Mouse (Mus musculus) ES-Bruce4 (cell line): ENCODE results near the gene Zpbp2. TPM values are rescaled to one million over a fixed set of nuclear protein-coding genes. Genes with fewer than 3 reads are reported as not detected.
A peak's percentile ranks its signal among the peaks of the same experiment; 100 is the strongest.

Experiments used
- H3K27ac ChIP-seq: 2 replicates; pipeline ENCODE4 v1.5.1; 2012; ENCODE audit warnings: low read length, inconsistent platforms; ENCODE audit not compliant: insufficient read depth
- H3K27me3 ChIP-seq: 2 replicates; pipeline ENCODE4 v1.6.1; 2012; ENCODE audit warnings: mild to moderate bottlenecking, low read length, inconsistent platforms; ENCODE audit not compliant: control insufficient read depth, poor library complexity, insufficient read depth, severe bottlenecking
- H3K36me3 ChIP-seq: 2 replicates; pipeline ENCODE4 v1.6.1; 2012; ENCODE audit warnings: inconsistent platforms, mild to moderate bottlenecking, low read length, moderate library complexity; ENCODE audit not compliant: control insufficient read depth, poor library complexity, insufficient read depth, severe bottlenecking
- H3K4me1 ChIP-seq: one replicate; pipeline ENCODE4 v1.8.1; 2011; ENCODE audit warnings: low read length; ENCODE audit not compliant: control insufficient read depth, insufficient read depth
- H3K4me3 ChIP-seq: 2 replicates; pipeline ENCODE4 v1.5.1; 2011; ENCODE audit warnings: low read depth, mild to moderate bottlenecking, low read length
- H3K9ac ChIP-seq: 2 replicates; pipeline ENCODE4 v1.6.1; 2012; ENCODE audit warnings: low read depth, mild to moderate bottlenecking, inconsistent platforms; ENCODE audit not compliant: poor library complexity, severe bottlenecking
- H3K9me3 ChIP-seq: replicated peaks from 2 replicates; pipeline ENCODE4 v1.6.1; 2012; ENCODE audit warnings: mild to moderate bottlenecking, low read length, inconsistent platforms; ENCODE audit not compliant: control insufficient read depth, poor library complexity, insufficient read depth, severe bottlenecking
- CTCF ChIP-seq: IDR thresholded peaks from one replicate; pipeline ENCODE4 v1.8.1; 2011; ENCODE audit warnings: low read depth, low read length
- EP300 ChIP-seq: IDR thresholded peaks from 2 replicates; pipeline ENCODE4 v1.6.1; 2011; ENCODE audit warnings: low read depth, low read length; ENCODE audit not compliant: insufficient read depth
- POLR2A ChIP-seq: IDR thresholded peaks from one replicate; pipeline ENCODE4 v1.8.1; 2011; ENCODE audit warnings: low read length; ENCODE audit not compliant: insufficient read depth
- polyA plus RNA-seq: library from polyadenylated mRNA; stranded (reverse); fragments of >200 nt; gene quantifications from 2 replicates; pipeline ENCODE4 v1.2.4, GENCODE M21; 2011; ENCODE audit warnings: low read depth; ENCODE audit not compliant: missing spikeins, insufficient read depth, insufficient read length

Gene Zpbp2
- polyA plus RNA-seq, 1 experiment: not detected

DNA sequence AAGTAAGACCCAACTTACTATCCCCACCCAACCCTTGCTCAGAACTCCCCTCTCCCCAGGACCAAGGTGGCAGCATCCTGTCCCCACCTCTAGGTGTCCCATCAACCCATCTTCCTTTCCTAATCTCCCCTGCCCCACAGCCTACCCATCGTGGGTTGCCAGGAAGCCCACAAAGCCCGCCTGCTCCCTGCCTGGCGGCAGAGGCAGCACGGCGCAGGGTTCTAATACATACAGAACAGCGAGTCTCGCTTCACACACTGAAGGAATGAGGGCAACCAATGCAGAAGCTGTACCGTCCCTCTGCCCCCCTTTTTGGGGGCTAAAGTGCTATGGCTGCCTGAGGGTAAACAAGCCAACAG, 31.1 kb downstream of the Zpbp2 start:
- H3K36me3 ChIP-seq: peaks cover 9% of the 10 kb centered on the region
- TF ChIP-seq EP300 (no peak), CTCF (no peak), POLR2A (no peak)
- H3K9ac ChIP-seq: no peak overlapping the region; the same call in 1 of the 2 replicates
- H3K27me3 ChIP-seq: no peaks in the 10 kb centered on the region
- H3K4me3 ChIP-seq: no peak overlapping the region
- H3K9me3 ChIP-seq: no peaks in the 10 kb centered on the region
- H3K27ac ChIP-seq: peak overlapping the region; percentile 59
- peaks cover 8% of the 10 kb centered on the region for H3K4me1 ChIP-seq

DNA sequence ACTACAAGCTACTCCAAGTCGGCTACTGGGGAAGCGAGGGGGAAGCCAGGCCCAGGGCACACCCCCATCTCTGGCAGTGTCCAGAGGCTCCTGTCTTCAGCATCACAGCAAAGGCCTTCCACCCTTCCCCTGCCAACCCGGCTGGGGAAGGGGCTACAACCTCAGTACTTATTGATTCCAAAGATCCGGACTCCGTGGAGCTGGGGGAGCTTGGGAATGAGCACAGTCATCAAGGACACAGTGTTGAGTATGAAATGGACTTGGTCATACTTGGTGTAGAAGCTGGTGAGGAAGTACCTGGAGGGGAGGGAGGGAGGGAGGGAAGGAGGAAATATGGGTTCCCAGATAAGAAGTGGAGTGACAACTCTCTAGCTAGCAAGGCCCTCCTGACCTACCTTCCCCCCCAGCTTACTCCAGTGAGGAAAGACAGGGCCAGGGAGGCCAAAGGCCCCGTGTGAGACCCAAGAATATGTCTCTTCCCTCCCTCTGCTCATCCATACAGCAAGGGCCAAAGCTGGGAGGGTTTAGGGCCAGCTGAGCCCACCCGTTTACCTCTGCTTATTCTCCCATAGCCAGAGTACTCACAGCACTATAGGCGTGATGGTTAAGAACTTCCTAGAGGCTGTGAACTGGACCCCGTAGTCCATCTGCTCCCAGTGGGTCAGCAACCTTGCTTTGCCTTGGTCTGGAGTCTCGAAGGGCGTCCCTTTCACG, 31.8 kb downstream of the Zpbp2 start:
- Histone ChIP-seq H3K9ac (no peak overlapping the region), H3K27ac (no peak overlapping the region)
- TF ChIP-seq EP300 (no peak), POLR2A (no peak), CTCF (no peak)

DNA sequence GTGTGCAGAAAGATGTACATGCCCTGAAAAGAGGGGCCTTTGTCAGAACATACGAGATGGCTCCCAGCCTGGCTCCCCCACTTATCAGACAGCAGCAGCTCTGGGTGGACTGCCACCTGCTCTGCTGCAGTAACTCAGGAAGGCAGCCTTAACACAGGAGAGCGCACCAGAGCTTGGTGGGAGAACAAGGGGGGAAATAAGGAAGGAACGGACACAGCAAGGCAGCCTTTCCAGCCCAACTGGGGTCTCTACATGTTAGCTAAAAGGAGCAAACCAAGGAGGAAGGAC, 32.3 kb downstream of the Zpbp2 start:
- Histone ChIP-seq H3K9me3 (no peaks in the 10 kb centered on the region), H3K27me3 (no peaks in the 10 kb centered on the region), H3K9ac (no peak overlapping the region), H3K36me3 (peaks cover 9% of the 10 kb centered on the region), H3K27ac (no peak overlapping the region), H3K4me1 (peaks cover 8% of the 10 kb centered on the region), H3K4me3 (no peak overlapping the region)
- no peak for TF ChIP-seq EP300
- no peak for TF ChIP-seq CTCF
- TF ChIP-seq POLR2A: no peak

More for the DNA sequence above, 31.8 kb downstream of the Zpbp2 start:
- H3K9me3 ChIP-seq: no peaks in the 10 kb centered on the region
- no peak overlapping the region for H3K4me3 ChIP-seq
- peaks cover 8% of the 10 kb centered on the region for H3K4me1 ChIP-seq
- no peaks in the 10 kb centered on the region for H3K27me3 ChIP-seq
- peaks cover 9% of the 10 kb centered on the region for H3K36me3 ChIP-seq

DNA sequence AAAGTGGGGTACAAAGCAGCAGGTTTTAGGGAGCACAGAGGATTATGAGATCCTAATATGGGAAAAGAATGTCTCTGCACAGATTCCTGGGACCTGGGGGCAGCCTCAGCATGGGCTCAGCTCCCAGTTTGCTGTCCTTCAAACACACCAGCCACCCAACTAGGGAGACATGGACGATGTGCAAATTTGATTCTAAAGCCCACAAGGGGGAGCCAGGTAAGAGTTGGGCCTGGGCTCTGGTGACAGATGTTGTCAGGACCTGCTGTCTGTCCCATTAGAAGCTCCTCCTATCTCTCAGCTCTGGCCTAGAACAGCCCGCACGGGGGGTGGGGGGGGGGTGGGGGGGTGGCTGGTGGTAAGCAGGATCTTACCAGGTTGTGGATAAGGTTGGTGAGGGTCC, 32.7 kb downstream of the Zpbp2 start:
- no peak overlapping the region for H3K27ac ChIP-seq
- no peak overlapping the region for H3K4me3 ChIP-seq
- TF ChIP-seq POLR2A (no peak), CTCF (peak; percentile 38)
- no peaks in the 10 kb centered on the region for H3K9me3 ChIP-seq
- H3K27me3 ChIP-seq: no peaks in the 10 kb centered on the region
- H3K36me3 ChIP-seq: peaks cover 9% of the 10 kb centered on the region
- H3K9ac ChIP-seq: no peak overlapping the region
- peaks cover 8% of the 10 kb centered on the region for H3K4me1 ChIP-seq

DNA sequence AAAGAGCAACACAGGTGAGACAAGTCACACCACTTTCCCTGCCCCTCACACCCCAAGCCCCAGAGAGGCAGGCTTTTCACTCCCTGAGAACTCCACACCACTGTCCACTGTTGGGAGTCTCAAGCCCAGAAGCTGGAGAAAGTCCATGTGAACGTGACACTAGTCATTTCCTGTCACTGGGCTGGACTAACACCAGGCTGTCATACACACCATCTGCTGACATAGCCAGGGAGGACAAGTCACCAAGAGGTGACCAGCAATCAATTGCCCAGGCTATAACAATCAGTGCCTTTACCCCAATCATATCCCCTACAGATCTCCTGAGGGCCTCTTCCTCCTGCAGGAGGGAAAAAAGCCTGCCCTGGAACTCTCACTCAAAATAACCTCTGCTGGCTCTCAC, 33.2 kb downstream of the Zpbp2 start:
- peaks cover 8% of the 10 kb centered on the region for H3K4me1 ChIP-seq
- TF ChIP-seq POLR2A (no peak), EP300 (no peak), CTCF (no peak)
- H3K27me3 ChIP-seq: no peaks in the 10 kb centered on the region
- no peak overlapping the region for H3K4me3 ChIP-seq
- no peak overlapping the region for H3K9ac ChIP-seq
- H3K36me3 ChIP-seq: peaks cover 9% of the 10 kb centered on the region
- no peaks in the 10 kb centered on the region for H3K9me3 ChIP-seq
- no peak overlapping the region for H3K27ac ChIP-seq

DNA sequence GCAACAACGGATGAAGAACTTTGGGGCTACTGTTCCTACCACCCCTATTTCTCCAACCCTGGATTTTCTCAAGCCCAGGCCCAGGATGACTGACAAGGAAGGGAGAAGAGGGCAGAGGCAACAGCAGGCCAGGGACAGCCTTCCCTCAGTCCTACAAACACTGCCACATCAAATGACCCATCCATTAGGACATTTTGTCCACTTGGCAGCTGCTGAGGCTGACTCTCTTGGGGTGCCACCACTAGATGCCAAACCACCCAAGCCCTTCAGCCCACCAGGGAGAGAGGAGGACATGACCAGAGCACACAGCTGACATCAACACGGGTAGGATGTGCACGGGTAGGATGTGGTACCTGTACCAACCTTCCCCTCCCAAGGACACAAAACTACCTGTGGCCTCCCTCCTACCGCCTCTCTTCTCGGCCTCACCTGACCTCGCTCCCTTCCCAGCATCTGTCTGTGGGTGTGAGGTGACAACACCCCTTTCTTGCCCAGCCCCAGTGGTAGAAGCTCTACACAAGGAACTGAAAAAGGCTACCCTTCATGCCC, 33.8 kb downstream of the Zpbp2 start:
- no peaks in the 10 kb centered on the region for H3K27me3 ChIP-seq
- H3K36me3 ChIP-seq: peaks cover 9% of the 10 kb centered on the region
- no peak overlapping the region for H3K4me3 ChIP-seq
- TF ChIP-seq CTCF: no peak
- H3K9me3 ChIP-seq: no peaks in the 10 kb centered on the region
- H3K4me1 ChIP-seq: peaks cover 8% of the 10 kb centered on the region
- no peak overlapping the region for H3K9ac ChIP-seq
- no peak overlapping the region for H3K27ac ChIP-seq
